Mouse (Mus musculus) olfactory bulb, adult 2 months (tissue): ENCODE results near the gene Gm10670.
"Not testable (repeated sequence)": the region's sequence is repeated elsewhere in the genome, so short reads cannot be mapped to it uniquely, and the experiment has no call there.

Source experiments
- CTCF ChIP-seq: fragments of 200-500 bp; IDR thresholded peaks from 2 replicates; pipeline ENCODE4 v1.5.1; 2012; ENCODE audit warnings: low read depth, mild to moderate bottlenecking, low read length, moderate library complexity; ENCODE audit not compliant: insufficient read depth
- POLR2A ChIP-seq: fragments of 200-500 bp; IDR thresholded peaks from 2 replicates; pipeline ENCODE4 v1.6.1; 2012; ENCODE audit warnings: mild to moderate bottlenecking, low read depth, low read length, moderate library complexity; ENCODE audit not compliant: insufficient read depth

GRCm38 (mm10) chr7:20510434-20510833 is 35.7 kb upstream of the Gm10670 start, which contains the start of gene Vmn1r103:
- not testable (repeated sequence) for TF ChIP-seq CTCF, POLR2A
